Mouse (Mus musculus): ENCODE results near the gene Rbm42. TPM values are rescaled to one million over a fixed set of nuclear protein-coding genes. Genes with fewer than 3 reads are reported as not detected.

The Rbm42 gene
- polyA plus RNA-seq, 1 experiment, result 60.1 TPM

DNA sequence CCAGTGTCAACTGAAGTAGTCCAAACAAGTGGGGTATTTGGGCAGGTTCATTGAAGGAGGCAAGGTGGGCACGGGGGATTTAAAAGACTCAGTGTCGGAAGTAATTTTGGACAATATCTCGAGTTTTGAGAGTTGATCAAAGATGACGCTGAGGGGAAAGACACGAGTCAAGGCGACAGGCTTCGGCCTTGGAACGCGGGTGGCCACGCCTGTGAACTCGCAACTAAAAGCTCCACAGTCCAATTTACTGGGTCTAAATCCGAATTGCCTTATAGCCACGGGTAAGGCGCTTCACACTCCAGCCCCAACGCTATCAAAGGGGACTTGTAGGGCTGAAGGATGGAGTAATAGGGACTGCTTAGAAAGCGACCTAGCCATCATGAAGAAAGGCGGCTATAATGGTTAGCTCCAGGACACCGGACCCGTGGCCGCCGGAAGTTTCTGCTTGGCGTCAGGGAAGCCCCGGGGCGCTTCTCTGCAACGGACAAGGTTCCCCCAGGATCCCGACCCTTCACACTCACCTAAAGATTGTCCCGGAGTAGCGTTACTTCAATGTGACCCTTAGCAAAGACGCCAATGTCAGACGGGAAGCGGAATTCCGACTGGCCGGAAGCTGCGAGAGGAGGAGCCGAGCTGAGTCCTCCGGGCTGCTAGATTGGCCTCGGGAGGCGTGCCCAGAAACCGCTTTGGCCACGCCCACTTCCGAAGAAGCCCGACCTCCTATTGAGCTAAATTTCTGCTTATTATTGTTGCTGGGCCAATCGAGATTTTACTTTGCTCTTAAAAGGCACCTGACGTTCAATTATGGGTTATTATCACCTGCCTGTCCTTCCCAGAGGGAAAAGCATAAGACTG, 24.4 kb downstream of the Rbm42 start, which contains the start of gene Cox6b1:
Gene Cox6b1 (minus strand): TSS at position 622 of the 855 bp plus-strand sequence.
- H3K4me3 ChIP-seq (ENCODE audit: insufficient read depth, low read length), result peak within 1 kb of the TSS; percentile 97
- H3K4me1 ChIP-seq (ENCODE audit: control insufficient read depth, insufficient read depth, low read length), result peaks cover 1% of the 10 kb centered on the region; the same call in 1 of the 2 replicates
- TF ChIP-seq POLR2A (IDR thresholded peaks at IDR 0.05; ENCODE audit: extremely low read depth, insufficient read depth, low read length) (peak; percentile 76), CTCF (IDR thresholded peaks at IDR 0.05; ENCODE audit: extremely low read depth, insufficient read depth, low read length) (no peak)
- peak within 1 kb of the TSS; percentile 40 for H3K27ac ChIP-seq (ENCODE audit: insufficient read depth, low read length)

DNA sequence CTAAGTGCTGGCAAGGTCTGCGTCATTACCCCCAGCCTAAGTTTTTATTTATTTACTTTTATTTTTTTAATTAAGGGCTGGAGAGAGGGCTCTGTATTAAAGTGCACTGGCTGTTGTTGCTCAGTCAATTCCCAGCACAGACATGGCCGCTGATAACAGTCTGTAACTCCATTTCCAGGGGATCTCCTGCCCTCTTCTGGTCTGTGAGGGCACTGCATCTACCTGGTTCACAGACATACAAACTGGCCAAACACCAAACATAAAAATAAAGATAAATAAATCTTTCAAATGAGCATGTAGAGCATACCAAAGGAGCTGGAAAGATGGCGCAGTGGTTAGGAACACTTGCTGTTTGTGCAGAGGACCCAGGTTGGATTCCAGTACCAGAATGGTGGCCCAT, 30.9 kb downstream of the Rbm42 start:
- TF ChIP-seq POLR2A (IDR thresholded peaks at IDR 0.05; ENCODE audit: extremely low read depth, insufficient read depth, low read length), result no peak
- peak; percentile 38 for TF ChIP-seq CTCF (IDR thresholded peaks at IDR 0.05; ENCODE audit: extremely low read depth, insufficient read depth, low read length)

DNA sequence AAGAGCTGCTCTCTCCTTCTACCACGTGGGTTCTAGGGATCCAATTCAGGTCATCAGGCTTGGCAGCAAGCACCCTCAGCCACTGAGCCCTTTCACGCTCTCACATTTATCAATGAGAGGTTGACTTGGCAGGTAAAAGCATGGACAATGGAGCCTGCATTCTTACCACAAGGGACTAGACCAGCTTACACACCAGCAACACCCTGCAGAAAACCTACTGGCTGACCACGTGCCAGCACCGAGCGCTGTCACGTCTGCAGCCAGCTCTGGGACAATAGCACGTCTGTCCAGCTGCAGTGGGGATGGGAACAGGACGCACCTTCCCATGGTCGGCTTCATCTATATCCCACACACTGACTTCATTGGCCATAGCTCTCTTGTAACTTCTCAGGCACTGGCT, 31.5 kb downstream of the Rbm42 start:
- H3K4me1 ChIP-seq (ENCODE audit: control insufficient read depth, insufficient read depth, low read length), result no peaks in the 10 kb centered on the region
- H3K27ac ChIP-seq (ENCODE audit: insufficient read depth, low read length), result no peak overlapping the region
- TF ChIP-seq CTCF (IDR thresholded peaks at IDR 0.05; ENCODE audit: extremely low read depth, insufficient read depth, low read length), result no peak
- TF ChIP-seq POLR2A (IDR thresholded peaks at IDR 0.05; ENCODE audit: extremely low read depth, insufficient read depth, low read length), result no peak
- H3K4me3 ChIP-seq (ENCODE audit: insufficient read depth, low read length), result no peak overlapping the region

More for the DNA sequence above, 30.9 kb downstream of the Rbm42 start:
- no peak overlapping the region for H3K4me3 ChIP-seq (ENCODE audit: insufficient read depth, low read length)
- H3K4me1 ChIP-seq (ENCODE audit: control insufficient read depth, insufficient read depth, low read length), result no peaks in the 10 kb centered on the region
- no peak overlapping the region for H3K27ac ChIP-seq (ENCODE audit: insufficient read depth, low read length)

DNA sequence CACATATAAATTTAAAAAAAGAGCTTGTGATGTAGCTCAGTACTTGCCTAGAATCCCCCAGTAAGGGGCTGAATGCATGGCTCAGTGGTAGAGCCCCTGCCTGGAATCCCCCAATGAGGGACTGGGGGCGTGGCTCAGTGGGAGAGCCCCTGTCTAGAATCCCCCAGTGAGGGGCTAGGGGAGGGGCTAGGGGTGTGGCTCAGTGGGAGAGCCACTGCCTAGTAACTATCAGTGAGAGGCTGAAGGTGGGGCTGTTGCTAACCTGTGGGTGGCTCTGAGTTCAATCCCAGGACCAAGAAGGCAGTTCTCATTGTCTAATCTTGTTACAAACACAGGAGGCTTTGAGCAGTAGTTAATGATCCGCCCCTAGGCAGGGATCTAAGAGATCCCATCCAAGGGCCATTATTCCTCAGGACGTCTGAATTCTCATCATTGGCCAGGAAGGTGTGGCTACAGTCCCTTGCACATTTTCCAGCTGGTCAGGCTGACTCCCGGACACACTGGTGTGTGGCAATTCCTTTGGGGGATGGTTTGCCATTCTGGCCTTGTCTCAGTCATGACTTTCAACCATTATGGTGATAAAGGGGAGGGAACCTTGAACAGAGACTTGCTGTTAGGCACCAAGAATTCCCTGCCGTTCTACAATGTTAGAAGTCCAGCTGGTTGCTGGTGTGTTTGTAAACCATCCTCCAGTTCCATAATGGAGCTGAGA, 34.9 kb downstream of the Rbm42 start:
- Histone ChIP-seq H3K4me1 (ENCODE audit: control insufficient read depth, insufficient read depth, low read length) (no peaks in the 10 kb centered on the region), H3K4me3 (ENCODE audit: insufficient read depth, low read length) (no peak overlapping the region), H3K27ac (ENCODE audit: insufficient read depth, low read length) (no peak overlapping the region)
- TF ChIP-seq CTCF (IDR thresholded peaks at IDR 0.05; ENCODE audit: extremely low read depth, insufficient read depth, low read length), result no peak
- TF ChIP-seq POLR2A (IDR thresholded peaks at IDR 0.05; ENCODE audit: extremely low read depth, insufficient read depth, low read length), result no peak

DNA sequence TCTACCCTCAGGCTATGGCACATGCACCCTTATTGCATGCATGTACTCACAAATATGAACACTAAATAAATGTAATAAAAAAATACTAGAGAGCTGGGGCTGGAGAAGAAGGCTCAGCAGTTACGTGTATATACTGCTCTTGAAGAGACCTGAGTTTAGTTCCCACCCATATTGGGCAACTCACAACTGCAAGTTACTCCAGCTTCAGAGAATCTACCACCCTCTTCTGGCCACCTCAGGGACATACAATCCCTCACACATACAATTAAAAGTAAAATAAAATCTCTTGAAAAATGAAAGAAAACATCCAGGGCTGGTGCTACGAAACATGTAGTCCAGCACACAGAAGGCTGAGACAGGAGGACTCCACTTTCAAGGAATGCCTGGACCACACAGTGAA, 35.7 kb downstream of the Rbm42 start:
- Histone ChIP-seq H3K4me1 (ENCODE audit: control insufficient read depth, insufficient read depth, low read length) (no peaks in the 10 kb centered on the region), H3K27ac (ENCODE audit: insufficient read depth, low read length) (no peak overlapping the region), H3K4me3 (ENCODE audit: insufficient read depth, low read length) (no peak overlapping the region)
- no peak for TF ChIP-seq POLR2A (IDR thresholded peaks at IDR 0.05; ENCODE audit: extremely low read depth, insufficient read depth, low read length)

DNA sequence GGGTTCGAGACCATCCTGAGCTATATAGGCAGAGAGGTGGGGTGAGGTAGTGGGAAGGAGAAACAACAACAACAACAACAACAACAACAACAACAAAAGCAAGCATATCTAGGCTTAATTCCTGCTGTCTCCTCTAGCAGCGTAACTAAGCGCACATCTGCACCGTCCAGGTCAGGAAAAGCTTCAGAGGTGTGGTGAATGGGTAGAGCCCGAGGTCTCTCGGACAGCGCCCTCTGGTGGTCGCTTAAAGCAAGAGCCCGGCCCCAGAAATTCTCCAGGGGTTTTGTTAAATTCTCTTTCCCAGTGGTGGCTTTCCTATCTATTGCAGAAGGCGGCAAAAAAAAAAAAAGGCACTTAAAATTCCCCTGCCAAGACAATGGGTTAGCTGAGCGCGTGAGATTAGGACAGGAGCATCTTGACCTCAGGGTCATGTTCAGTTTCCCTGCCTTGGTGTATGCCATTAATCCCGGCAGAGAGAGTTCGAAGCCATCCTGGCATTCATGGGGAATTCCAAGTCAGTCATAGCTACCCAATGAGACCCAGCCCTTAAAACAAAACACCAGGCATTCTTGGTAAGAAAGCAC, 36.5 kb downstream of the Rbm42 start:
- no peak overlapping the region for H3K4me3 ChIP-seq (ENCODE audit: insufficient read depth, low read length)
- no peaks in the 10 kb centered on the region for H3K4me1 ChIP-seq (ENCODE audit: control insufficient read depth, insufficient read depth, low read length)
- TF ChIP-seq CTCF (IDR thresholded peaks at IDR 0.05; ENCODE audit: extremely low read depth, insufficient read depth, low read length), result peak; percentile 41; the same call in 1 of the 2 replicates
- no peak for TF ChIP-seq POLR2A (IDR thresholded peaks at IDR 0.05; ENCODE audit: extremely low read depth, insufficient read depth, low read length)
- H3K27ac ChIP-seq (ENCODE audit: insufficient read depth, low read length), result no peak overlapping the region

DNA sequence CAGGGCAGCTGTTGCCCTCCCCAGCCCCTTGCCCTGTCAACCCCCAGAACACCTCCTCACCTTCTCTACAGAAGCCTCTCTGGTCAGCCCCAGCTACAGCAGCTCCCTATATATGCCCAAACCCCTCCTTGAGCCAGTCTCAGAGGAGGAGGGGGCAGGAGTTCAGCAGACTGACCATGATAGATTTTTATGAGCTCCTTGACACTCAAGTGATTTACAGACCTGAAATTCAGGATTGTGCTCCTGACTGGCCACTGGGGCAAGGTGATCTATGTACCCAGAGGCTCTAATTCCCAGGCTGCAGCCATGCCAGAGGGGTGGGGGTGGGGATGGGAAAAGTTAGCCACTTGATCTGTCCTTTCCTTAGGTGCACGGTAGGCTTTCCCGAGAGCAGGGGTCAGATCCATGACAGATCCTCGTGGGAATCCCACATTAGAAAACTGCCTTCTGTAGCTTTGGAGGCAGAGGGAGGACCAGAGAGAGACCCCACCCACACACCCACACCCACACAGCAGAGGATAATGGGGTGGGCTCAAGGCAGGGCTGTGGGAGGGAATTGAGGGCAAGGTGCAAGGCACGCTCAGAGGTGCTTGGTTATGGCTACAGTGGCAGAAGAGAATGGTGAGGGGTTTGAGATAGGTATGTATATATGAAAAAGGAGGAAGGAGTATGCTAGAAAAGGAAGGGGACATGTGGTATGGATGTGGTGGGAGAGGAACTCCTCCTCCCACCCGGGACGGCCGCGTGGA, 37.3 kb downstream of the Rbm42 start, which contains the start of gene Upk1a:
Gene Upk1a (minus strand): TSS at position 194 of the 749 bp plus-strand sequence.
- H3K4me1 ChIP-seq (ENCODE audit: control insufficient read depth, insufficient read depth, low read length), result no peaks in the 10 kb centered on the region
- H3K4me3 ChIP-seq (ENCODE audit: insufficient read depth, low read length), result no peak within 1 kb of the TSS
- TF ChIP-seq CTCF (IDR thresholded peaks at IDR 0.05; ENCODE audit: extremely low read depth, insufficient read depth, low read length) (no peak), POLR2A (IDR thresholded peaks at IDR 0.05; ENCODE audit: extremely low read depth, insufficient read depth, low read length) (no peak)
- no peak within 1 kb of the TSS for H3K27ac ChIP-seq (ENCODE audit: insufficient read depth, low read length)

DNA sequence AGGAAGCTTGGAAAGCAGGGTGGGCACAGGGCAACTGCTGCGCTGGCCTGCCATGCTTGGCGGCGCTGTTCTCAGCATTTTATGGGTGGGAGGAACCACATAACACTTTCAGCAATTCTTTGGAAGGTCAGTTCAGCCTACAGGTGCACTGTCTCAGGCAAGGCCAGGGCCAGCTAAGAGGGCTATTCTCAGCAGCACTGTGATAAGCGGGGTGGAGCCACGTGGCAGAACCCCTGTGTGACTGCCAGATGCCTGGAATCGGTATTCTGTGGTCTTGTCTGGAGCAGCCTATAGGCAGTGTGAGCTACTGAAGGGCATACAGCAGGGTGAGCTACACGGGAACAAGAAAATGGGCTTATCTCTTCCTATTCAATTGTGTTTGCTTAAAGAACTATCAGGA, 40.1 kb downstream of the Rbm42 start:
- TF ChIP-seq CTCF (IDR thresholded peaks at IDR 0.05; ENCODE audit: extremely low read depth, insufficient read depth, low read length) (no peak), POLR2A (IDR thresholded peaks at IDR 0.05; ENCODE audit: extremely low read depth, insufficient read depth, low read length) (no peak)
- no peaks in the 10 kb centered on the region for H3K4me1 ChIP-seq (ENCODE audit: control insufficient read depth, insufficient read depth, low read length)

DNA sequence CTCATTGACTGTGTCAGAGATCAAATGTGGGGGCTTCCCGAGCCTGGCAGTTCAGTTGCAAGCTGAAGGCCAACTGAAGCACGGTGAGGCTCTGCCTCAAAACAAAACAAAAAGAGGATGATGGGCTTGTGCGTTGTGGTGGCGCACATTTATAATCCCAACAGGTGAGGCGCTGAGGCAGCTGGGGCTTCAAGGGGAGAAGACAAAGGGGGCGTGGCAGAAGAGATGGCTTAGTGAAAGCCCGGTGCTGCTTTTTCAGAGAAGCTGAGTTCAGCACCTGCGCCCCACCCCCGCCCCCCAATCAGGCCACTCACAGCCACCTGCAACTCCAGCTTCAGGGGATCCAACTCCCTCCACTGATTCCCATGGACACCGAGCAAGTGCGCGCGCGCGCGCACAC, 41.6 kb downstream of the Rbm42 start:
- H3K27ac ChIP-seq (ENCODE audit: insufficient read depth, low read length), result no peak overlapping the region
- no peak overlapping the region for H3K4me3 ChIP-seq (ENCODE audit: insufficient read depth, low read length)
- H3K4me1 ChIP-seq (ENCODE audit: control insufficient read depth, insufficient read depth, low read length), result no peaks in the 10 kb centered on the region
- no peak for TF ChIP-seq CTCF (IDR thresholded peaks at IDR 0.05; ENCODE audit: extremely low read depth, insufficient read depth, low read length)
- no peak for TF ChIP-seq POLR2A (IDR thresholded peaks at IDR 0.05; ENCODE audit: extremely low read depth, insufficient read depth, low read length)

More for the DNA sequence above, 40.1 kb downstream of the Rbm42 start:
- H3K4me3 ChIP-seq (ENCODE audit: insufficient read depth, low read length), result no peak overlapping the region
- H3K27ac ChIP-seq (ENCODE audit: insufficient read depth, low read length), result no peak overlapping the region
